Mouse (Mus musculus) heart, postnatal 4 days (tissue): Measurements from ENCODE around the gene Iba57. TPM values are rescaled to one million over a fixed set of nuclear protein-coding genes. Genes with fewer than 3 reads are reported as not detected.

ENCODE experiments used
- DNase-seq: peaks from one replicate; pipeline ENCODE4 v3.0.0; 2021
- total RNA-seq, 2 experiments: library from RNA; stranded (reverse); gene quantifications; 2 replicates each; pipeline ENCODE4 v1.2.3; 2021

Iba57 gene
- total RNA-seq, 2 experiments from 2014 or later: 12.9 to 13.1 TPM

- DNase-seq: peak; percentile 47
Observed at GRCm38 (mm10) chr11:59134373-59134997, 29.1 kb downstream of the Iba57 start.

GRCm38 (mm10) chr11:59132065-59132464 lies 31.5 kb downstream of the Iba57 start:
- no peak for DNase-seq

GRCm38 (mm10) chr11:59131348-59131919 lies 32.1 kb downstream of the Iba57 start:
- no peak for DNase-seq

- peak; percentile 69 for DNase-seq
Observed at GRCm38 (mm10) chr11:59130782-59131181, 32.8 kb downstream of the Iba57 start.

GRCm38 (mm10) chr11:59105945-59106344 lies 57.6 kb downstream of the Iba57 start:
- DNase-seq: no peak

Other genes with a start within 250 kb of the Iba57 start
- not detected for gene Btnl10, start 245.8 kb downstream of the Iba57 start, total RNA-seq
- gene Rnf187, start 224.8 kb downstream of the Iba57 start, total RNA-seq: 100 to 1,000 TPM; 161 to 165 TPM
- 10 to 100 TPM; 21.8 to 22.6 TPM for gene Hist3h2ba, start 214.8 kb downstream of the Iba57 start, total RNA-seq
- 10 to 100 TPM; 46.8 to 50.0 TPM for gene Hist3h2a, start 209.1 kb downstream of the Iba57 start, total RNA-seq
- gene Trim17, start 209.1 kb downstream of the Iba57 start, total RNA-seq: under 1 TPM in 1 of 2 experiments, not detected in 1; 0.10 TPM
- 10 to 100 TPM; 21.3 TPM for gene Trim11, start 185.6 kb downstream of the Iba57 start, total RNA-seq
- gene Obscn, start 27.3 kb downstream of the Iba57 start, total RNA-seq: 100 to 1,000 TPM; 436 to 453 TPM
- under 1 TPM; 0.70 to 0.79 TPM for gene Gjc2, start 19.5 kb upstream of the Iba57 start, total RNA-seq
- gene Guk1, start 28.5 kb upstream of the Iba57 start, total RNA-seq: 10 to 100 TPM; 63.3 to 67.9 TPM
- 10 to 100 TPM; 74.1 to 75.1 TPM for gene Mrpl55, start 38.7 kb upstream of the Iba57 start, total RNA-seq
- gene 2310033P09Rik, start 44.6 kb upstream of the Iba57 start, total RNA-seq: 10 to 100 TPM; 10.6 to 12.4 TPM
- 100 to 1,000 TPM; 389 to 395 TPM for gene Arf1, start 64.5 kb upstream of the Iba57 start, total RNA-seq
- gene Wnt3a, start 127.0 kb upstream of the Iba57 start, total RNA-seq: not detected
- gene Wnt9a, start 143.2 kb upstream of the Iba57 start, total RNA-seq: 1 to 10 TPM; 5.6 to 5.7 TPM
- not detected for gene Prss38, start 211.9 kb upstream of the Iba57 start, total RNA-seq